Mouse (Mus musculus) stomach, embryonic 16.5 days (tissue): ENCODE measurements around the gene Dach1. TPM values are rescaled to one million over a fixed set of nuclear protein-coding genes. Genes with fewer than 3 reads are reported as not detected.

Experiments
- ATAC-seq: fragments of 200-750 bp; cut with Nextera tagmentation; 2 replicates; pipeline ENCODE4 v1.8.0; 2017; ENCODE audit warnings: moderate number of reproducible peaks, moderate TSS enrichment; ENCODE audit not compliant: insufficient read depth, low FRiP score
- H3K27ac ChIP-seq: fragments of 300-500 bp; sonication (generic); 2 replicates; pipeline ENCODE4 v1.5.1; 2014; ENCODE audit warnings: low read length
- H3K27me3 ChIP-seq: fragments of 300-500 bp; sonication (generic); 2 replicates; pipeline ENCODE4 v1.6.1; 2014; ENCODE audit warnings: low read length, control low read depth, mixed read lengths; ENCODE audit not compliant: control insufficient read depth, insufficient read depth
- H3K36me3 ChIP-seq: fragments of 300-500 bp; sonication (generic); 2 replicates; pipeline ENCODE4 v1.6.1; 2014; ENCODE audit warnings: low read length; ENCODE audit not compliant: control insufficient read depth, insufficient read depth
- H3K4me1 ChIP-seq: fragments of 300-500 bp; sonication (generic); 2 replicates; pipeline ENCODE4 v1.6.1; 2014; ENCODE audit warnings: low read length, control low read depth, mixed read lengths; ENCODE audit not compliant: control insufficient read depth, insufficient read depth
- H3K4me2 ChIP-seq: fragments of 300-500 bp; sonication (generic); 2 replicates; pipeline ENCODE4 v1.6.1; 2014; ENCODE audit warnings: low read depth, low read length, mixed read lengths
- H3K4me3 ChIP-seq: fragments of 300-500 bp; sonication (generic); replicated peaks from 2 replicates; pipeline ENCODE4 v1.5.1; 2014; ENCODE audit warnings: mild to moderate bottlenecking, low read length
- H3K9ac ChIP-seq: fragments of 300-500 bp; sonication (generic); 2 replicates; pipeline ENCODE4 v1.6.1; 2014; ENCODE audit warnings: low read length
- H3K9me3 ChIP-seq: fragments of 300-500 bp; sonication (generic); replicated peaks from 2 replicates; pipeline ENCODE4 v1.6.1; 2016; ENCODE audit warnings: low read length, control low read depth; ENCODE audit not compliant: control insufficient read depth
- WGBS: fragments of 180-500 bp; shearing (Covaris S2); extraction: QIAGEN DNeasy Blood & Tissue Kit; methylation state at CpG from one replicate; pipeline ENCODE4 v1.1.7; 2014; 5-methylcytosine and 5-hydroxymethylcytosine counted together
- polyA plus RNA-seq: library from polyadenylated mRNA; unstranded; fragments of >200 nt; fragmentation: Nextera tagmentation; extraction: Ambion mirVana; gene quantifications from 2 replicates; pipeline ENCODE4 v1.2.1, GENCODE M21; 2015

Dach1 gene
- polyA plus RNA-seq, 1 experiment from 2014 or later: 3.7 TPM

DNA sequence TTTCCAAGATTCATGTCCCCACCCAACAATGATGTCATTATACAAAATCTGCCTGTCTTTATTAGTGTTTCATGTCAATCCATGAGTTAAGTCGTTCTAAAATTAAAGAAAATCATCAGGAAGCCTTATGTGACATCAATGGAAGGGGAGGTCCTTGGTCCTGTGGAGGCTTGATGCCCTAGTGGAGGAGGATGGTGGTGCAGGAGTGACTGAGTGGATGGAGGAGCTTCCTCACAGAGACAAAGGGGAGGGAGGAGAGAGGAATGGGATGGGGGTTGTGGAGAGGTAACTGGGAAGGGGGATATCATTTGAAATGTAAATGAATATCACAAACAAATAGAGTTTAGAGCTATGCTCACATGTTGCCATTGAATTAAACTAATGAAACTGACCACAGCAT, 287.6 kb downstream of the Dach1 start:
- 54% methylated on average over 1 of the region's 1 CpGs for WGBS
- Histone ChIP-seq H3K27ac (no peak overlapping the region), H3K4me3 (no peak overlapping the region), H3K4me2 (no peak overlapping the region), H3K36me3 (no peaks in the 10 kb centered on the region), H3K4me1 (no peaks in the 10 kb centered on the region), H3K9me3 (no peaks in the 10 kb centered on the region), H3K9ac (no peak overlapping the region), H3K27me3 (no peaks in the 10 kb centered on the region)
- no peak for ATAC-seq

DNA sequence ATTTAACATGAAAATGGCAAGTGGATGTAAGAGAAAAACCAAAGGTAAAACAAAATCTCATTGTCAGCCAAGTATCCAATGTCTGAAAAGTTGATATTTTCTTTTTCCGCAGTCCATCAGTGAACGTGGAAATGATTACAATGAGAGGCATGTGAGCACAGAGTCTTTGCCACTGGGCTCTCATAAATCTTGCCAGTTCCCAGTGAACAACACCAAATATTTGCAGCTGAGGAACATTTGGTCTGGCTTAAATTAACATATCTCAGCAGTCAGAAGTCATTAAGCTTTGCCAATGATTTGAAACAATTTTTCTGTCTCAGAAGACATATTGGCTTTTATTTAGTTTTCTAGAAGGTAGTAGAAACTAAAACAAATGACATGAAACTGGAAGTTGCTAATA, 298.6 kb downstream of the Dach1 start:
- Histone ChIP-seq H3K27me3 (no peaks in the 10 kb centered on the region), H3K4me1 (no peaks in the 10 kb centered on the region), H3K36me3 (no peaks in the 10 kb centered on the region), H3K27ac (no peak overlapping the region), H3K4me2 (no peak overlapping the region), H3K4me3 (no peak overlapping the region), H3K9ac (no peak overlapping the region), H3K9me3 (no peaks in the 10 kb centered on the region)
- 60% methylated on average over 2 of the region's 2 CpGs for WGBS
- no peak for ATAC-seq

DNA sequence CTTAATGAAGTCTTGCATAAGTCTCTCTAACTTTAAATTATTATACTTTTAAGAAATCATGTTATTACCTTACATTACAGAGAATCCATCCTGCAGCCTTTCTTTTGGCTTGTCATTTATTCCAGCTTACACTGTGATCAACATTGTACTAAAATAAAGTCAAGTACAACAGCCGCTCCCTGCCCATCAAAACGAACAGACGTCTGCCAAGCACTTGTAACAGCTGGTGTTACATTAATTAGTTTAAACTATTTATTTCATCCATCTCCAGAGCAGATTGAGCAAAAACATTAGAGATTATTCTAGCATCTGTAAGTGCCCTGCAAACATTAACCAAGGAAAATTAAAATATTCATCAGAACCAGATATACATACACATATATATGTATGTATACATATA, 311.2 kb downstream of the Dach1 start:
- H3K9me3 ChIP-seq: no peaks in the 10 kb centered on the region
- H3K27ac ChIP-seq: no peak overlapping the region
- H3K9ac ChIP-seq: no peak overlapping the region
- no peaks in the 10 kb centered on the region for H3K36me3 ChIP-seq
- no peak overlapping the region for H3K4me3 ChIP-seq
- no peaks in the 10 kb centered on the region for H3K27me3 ChIP-seq
- no peak overlapping the region for H3K4me2 ChIP-seq
- WGBS: 68% methylated on average over 3 of the region's 3 CpGs
- no peaks in the 10 kb centered on the region for H3K4me1 ChIP-seq
- no peak for ATAC-seq

DNA sequence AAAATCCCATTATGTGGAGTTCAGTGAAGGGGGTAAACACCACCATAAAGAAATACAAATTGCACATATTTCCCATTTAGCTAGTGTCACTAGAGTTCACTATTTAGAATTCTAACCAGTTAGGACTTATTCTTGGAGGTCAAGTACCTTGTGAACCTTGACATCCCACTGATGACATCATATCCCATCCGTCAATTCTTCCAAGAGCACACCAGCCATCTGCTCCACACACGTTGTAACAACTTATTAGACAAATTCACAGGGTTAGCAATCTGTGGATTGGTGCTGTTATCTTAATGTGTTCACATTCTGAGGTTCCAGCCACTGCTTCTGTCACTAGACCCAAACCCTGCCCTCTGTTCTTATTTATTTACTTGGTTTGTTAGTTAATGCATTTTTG, 312.3 kb downstream of the Dach1 start:
- H3K36me3 ChIP-seq: no peaks in the 10 kb centered on the region
- 43% methylated on average over 2 of the region's 2 CpGs for WGBS

DNA sequence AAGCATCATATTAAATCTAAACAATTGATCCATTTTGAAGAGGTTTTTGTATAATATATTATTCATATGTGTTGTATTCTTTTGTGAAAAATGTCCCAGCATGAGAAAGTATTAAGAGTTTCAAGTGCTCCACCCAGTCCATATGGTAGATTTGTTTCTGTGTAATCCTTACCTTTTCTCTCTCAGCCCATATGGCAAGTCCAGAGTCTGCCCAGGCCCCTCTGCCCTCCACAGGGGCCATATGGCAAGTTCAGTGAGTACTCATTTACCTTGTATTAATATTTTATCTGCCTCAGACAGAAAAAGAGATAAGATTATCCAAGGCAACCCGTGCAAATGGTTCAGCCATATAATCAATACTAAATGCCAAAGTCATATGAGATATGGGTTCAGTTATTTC, 314.2 kb downstream of the Dach1 start:
- H3K27me3 ChIP-seq: no peaks in the 10 kb centered on the region
- H3K36me3 ChIP-seq: no peaks in the 10 kb centered on the region
- H3K4me3 ChIP-seq: no peak overlapping the region
- H3K27ac ChIP-seq: no peak overlapping the region
- H3K9ac ChIP-seq: no peak overlapping the region
- WGBS: 48% methylated on average over 1 of the region's 1 CpGs
- no peaks in the 10 kb centered on the region for H3K9me3 ChIP-seq
- H3K4me1 ChIP-seq: no peaks in the 10 kb centered on the region
- ATAC-seq: no peak
- no peak overlapping the region for H3K4me2 ChIP-seq

More for the DNA sequence above, 312.3 kb downstream of the Dach1 start:
- no peaks in the 10 kb centered on the region for H3K27me3 ChIP-seq
- no peak for ATAC-seq
- H3K9me3 ChIP-seq: no peaks in the 10 kb centered on the region
- H3K9ac ChIP-seq: no peak overlapping the region
- H3K4me3 ChIP-seq: no peak overlapping the region
- no peak overlapping the region for H3K4me2 ChIP-seq
- no peak overlapping the region for H3K27ac ChIP-seq
- H3K4me1 ChIP-seq: no peaks in the 10 kb centered on the region

DNA sequence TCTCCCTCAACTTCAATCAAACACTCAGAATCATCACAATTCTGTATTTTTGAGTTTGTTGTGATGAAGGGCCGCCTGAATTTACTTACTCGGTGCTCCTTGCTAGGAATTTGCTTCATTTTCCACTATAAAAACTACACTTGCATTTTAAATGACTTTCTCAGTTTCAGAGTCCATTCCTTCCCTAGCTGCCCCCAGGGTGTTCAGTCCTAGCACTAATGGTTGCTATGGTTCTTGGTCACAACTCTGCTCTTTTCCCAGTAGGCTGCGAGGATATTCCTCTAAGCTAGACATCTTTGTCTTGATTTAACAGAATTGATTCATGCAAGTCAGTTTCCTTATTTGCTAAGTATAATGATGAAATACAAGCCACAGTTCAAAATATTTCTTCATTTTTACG, 319.1 kb downstream of the Dach1 start:
- Histone ChIP-seq H3K4me2 (no peak overlapping the region), H3K27me3 (no peaks in the 10 kb centered on the region), H3K9ac (no peak overlapping the region), H3K4me1 (no peaks in the 10 kb centered on the region), H3K9me3 (no peaks in the 10 kb centered on the region), H3K27ac (no peak overlapping the region), H3K4me3 (no peak overlapping the region), H3K36me3 (no peaks in the 10 kb centered on the region)
- ATAC-seq: no peak
- 80% methylated on average over 4 of the region's 4 CpGs for whole genome bisulfite sequencing

DNA sequence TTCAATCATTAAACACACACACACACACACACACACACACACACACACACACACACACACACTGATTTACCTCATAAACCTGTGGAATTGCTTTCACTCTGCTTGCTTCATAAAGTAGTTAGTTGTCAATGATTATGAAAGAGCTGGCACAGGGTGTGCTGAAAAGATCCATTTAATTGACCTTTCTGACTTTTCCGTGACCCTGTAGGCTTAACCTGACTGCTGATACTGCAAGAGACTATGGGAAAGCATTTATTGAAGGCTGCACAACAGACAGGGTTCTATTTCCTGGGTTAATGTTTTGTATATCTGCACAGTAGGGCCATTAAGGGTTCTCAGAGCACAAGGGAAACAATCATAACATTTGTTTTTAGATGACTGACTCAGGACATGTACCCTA, 321.9 kb downstream of the Dach1 start:
- ATAC-seq: no peak
- no peaks in the 10 kb centered on the region for H3K36me3 ChIP-seq
- H3K27ac ChIP-seq: no peak overlapping the region
- no peaks in the 10 kb centered on the region for H3K9me3 ChIP-seq
- H3K27me3 ChIP-seq: no peaks in the 10 kb centered on the region
- 62% methylated on average over 1 of the region's 1 CpGs for WGBS
- H3K4me1 ChIP-seq: no peaks in the 10 kb centered on the region
- no peak overlapping the region for H3K4me2 ChIP-seq
- H3K4me3 ChIP-seq: no peak overlapping the region
- H3K9ac ChIP-seq: no peak overlapping the region

DNA sequence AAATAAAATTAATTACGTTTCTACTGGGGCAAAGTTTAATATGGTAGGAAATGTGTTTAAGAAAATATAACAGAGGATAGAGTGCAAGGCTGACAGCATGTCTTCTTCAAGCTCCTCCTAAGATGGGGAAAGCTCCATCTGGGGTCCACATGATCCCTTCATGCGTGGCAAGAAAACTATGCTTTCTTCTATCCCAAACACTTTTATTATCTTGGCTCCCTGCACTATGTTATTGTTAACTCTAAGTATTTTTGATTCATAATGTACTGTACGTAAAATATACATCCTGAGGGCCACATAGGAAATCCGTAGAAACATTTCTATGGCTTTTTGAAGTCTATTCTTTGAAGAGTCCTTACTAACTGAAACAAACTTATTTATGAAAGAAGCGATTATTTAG, 330.3 kb downstream of the Dach1 start:
- no peak overlapping the region for H3K4me2 ChIP-seq
- WGBS: 53% methylated on average over 5 of the region's 5 CpGs
- no peak overlapping the region for H3K27ac ChIP-seq
- H3K27me3 ChIP-seq: no peaks in the 10 kb centered on the region
- no peak overlapping the region for H3K4me3 ChIP-seq
- no peak for ATAC-seq
- H3K9me3 ChIP-seq: no peaks in the 10 kb centered on the region
- H3K9ac ChIP-seq: no peak overlapping the region
- no peaks in the 10 kb centered on the region for H3K4me1 ChIP-seq
- no peaks in the 10 kb centered on the region for H3K36me3 ChIP-seq

DNA sequence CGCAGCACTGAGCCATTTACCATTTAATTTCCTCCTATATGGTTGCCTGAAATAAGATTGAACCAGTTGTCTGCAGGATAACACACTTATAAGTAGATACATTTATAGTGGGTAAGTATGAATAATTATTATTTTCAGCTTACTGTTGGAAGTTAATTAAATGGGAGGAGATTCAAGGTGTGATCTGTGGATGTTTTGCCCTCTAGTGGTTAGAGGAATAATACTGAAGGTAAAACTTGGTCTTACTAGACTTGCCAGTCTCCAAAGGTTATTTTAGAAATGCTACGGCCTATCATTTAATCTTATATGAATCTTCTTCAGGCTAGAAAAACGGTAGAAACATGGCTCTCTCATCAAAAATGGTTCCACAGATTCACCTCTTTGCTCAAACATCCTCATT, 339.7 kb downstream of the Dach1 start:
- Histone ChIP-seq H3K4me3 (no peak overlapping the region), H3K27ac (no peak overlapping the region), H3K4me2 (no peak overlapping the region), H3K9ac (no peak overlapping the region), H3K4me1 (no peaks in the 10 kb centered on the region), H3K36me3 (no peaks in the 10 kb centered on the region), H3K9me3 (no peaks in the 10 kb centered on the region), H3K27me3 (no peaks in the 10 kb centered on the region)
- ATAC-seq: no peak
- 77% methylated on average over 3 of the region's 3 CpGs for WGBS

DNA sequence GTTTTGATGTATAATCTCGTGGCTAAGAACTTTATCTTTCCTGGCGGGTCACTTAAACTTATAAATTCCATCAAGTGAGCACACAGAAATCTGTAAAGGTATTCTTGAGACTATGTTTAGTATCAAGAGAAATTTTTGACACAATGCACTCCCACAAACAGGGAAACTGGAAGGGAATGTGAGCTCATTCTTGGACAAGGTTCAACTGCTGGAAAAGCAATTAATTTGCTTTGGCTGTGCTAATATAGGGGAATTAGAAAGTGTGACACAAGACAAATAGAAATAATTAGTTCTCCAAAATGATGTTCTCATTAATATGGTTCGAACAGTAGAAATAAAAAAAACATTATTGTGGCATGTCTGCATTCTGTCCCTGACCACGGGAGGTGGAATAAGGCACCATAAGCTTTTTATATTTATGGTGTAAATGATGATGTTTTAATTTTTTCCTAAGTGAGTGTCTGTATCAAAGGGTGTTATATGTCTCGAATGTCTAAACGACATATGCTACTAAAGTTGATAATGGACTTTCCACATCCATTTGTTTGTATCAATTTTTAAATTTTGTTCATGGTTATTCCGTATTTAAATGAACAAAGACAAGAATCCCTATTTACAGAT, 354.9 kb downstream of the Dach1 start:
- no peaks in the 10 kb centered on the region for H3K9me3 ChIP-seq
- no peak overlapping the region for H3K4me2 ChIP-seq
- no peak for ATAC-seq
- H3K9ac ChIP-seq: no peak overlapping the region
- WGBS: 67% methylated on average over 7 of the region's 7 CpGs
- H3K36me3 ChIP-seq: no peaks in the 10 kb centered on the region
- H3K4me1 ChIP-seq: no peaks in the 10 kb centered on the region
- no peak overlapping the region for H3K27ac ChIP-seq
- no peak overlapping the region for H3K4me3 ChIP-seq
- H3K27me3 ChIP-seq: no peaks in the 10 kb centered on the region
